Mouse (Mus musculus): ENCODE data around the gene Rtn3.

DNA sequence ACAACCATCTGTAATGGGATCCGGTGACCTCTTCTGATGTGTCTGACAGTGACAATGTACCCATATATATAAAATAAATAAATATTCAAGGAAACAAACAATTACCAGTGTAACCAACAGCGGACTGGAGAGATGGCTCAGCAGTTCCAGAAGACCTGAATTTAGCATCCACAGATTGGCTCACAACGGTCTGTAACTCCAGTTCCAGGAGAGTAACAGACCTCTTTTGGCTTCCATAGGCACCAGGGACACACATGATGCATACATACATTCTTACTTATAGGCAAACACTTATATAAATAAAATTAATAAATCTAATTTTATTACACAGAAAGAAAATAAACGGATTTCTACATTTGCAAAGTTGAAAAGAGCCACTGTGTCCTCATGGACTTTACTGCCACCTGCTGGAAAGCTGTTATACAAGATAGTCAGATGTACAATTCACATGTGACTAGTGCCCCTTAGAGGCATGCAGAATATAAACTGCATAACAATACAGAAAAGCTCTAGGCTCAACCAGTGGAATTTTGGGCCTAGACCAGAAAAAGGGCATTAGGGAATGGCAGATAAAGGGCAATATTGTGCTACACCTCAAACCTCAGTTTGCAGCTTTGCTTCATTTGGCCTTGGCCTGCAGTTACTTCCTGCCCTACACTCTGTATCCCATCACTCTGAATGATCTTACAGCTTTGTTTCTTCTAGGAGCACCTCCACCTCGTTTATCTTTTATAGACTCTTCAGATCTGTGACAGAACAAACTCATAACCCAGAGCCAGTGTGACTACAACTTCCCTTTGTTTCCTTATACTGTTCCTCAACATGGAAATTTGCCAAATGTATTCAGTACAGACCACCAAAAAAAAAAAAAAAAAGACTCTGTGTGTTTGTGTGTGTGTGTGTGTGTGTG lies 46.8 kb downstream of the Rtn3 start:
- TF ChIP-seq CTCF (IDR thresholded peaks at IDR 0.05): peak; percentile 89
- no peak for TF ChIP-seq EP300 (IDR thresholded peaks at IDR 0.05)

All from lung, postnatal 0 days (tissue).